Mouse (Mus musculus): ENCODE measurements around the gene Cdkl5. TPM values are rescaled to one million over a fixed set of nuclear protein-coding genes. Genes with fewer than 3 reads are reported as not detected.
A peak's percentile ranks its signal among the peaks of the same experiment; 100 is the strongest.

The Cdkl5 gene
- polyA plus RNA-seq, 1 experiment from 2014 or later = 3.3 TPM

DNA sequence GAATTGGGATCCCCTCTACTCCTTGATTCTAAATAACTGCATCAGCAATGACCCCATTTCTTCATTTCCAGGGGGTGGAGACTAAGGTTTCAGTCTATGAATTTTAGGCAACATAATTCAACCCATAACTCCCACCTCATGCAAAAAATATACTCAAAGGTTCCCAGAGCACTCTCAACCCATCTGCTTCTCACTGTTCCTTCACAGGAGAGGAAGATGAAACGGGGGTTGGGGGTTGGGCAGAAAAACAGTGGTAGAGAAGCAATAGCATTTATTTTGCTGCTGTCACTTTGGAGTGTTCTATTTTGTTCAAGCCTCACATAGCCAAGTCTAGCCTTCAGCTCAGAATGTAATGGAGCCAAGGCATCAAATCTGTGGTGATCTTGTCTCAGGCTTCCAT is 23.7 kb upstream of the Cdkl5 start:
- ATAC-seq (no peak), DNase-seq (ENCODE audit: low spot score) (no peak)

DNA sequence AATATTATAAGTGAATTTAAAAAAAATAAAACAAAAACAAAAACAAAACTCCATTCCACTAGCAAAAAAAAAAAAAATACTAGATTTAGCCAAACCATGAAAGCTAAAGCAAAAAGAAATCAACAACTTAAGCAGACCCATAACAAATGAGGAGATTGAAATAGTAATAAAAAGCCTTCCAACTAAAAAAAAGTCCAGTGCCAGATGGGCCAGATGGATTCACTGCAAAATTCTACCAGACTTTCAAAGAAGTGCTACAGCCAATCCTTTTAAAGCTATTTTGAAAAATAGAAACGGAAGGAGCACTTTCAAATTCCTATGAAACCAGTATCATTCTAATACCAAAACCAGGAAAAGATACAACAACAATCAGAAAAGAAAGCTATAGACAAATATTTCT is 11.8 kb upstream of the Cdkl5 start:
- Histone ChIP-seq H3K27ac (ENCODE audit: low read length) (no peak overlapping the region), H3K27me3 (replicated peaks; ENCODE audit: insufficient read depth, low read length) (no peaks in the 10 kb centered on the region), H3K4me1 (ENCODE audit: insufficient read depth, low read depth, low read length) (no peaks in the 10 kb centered on the region), H3K4me3 (ENCODE audit: low read depth, low read length) (no peak overlapping the region), H3K4me2 (replicated peaks; ENCODE audit: low read depth, low read length) (no peak overlapping the region), H3K36me3 (ENCODE audit: insufficient read depth, low read length) (no peaks in the 10 kb centered on the region), H3K9me3 (ENCODE audit: low read length) (no peaks in the 10 kb centered on the region), H3K9ac (replicated peaks; ENCODE audit: low read depth) (no peak overlapping the region)
- 67% methylated on average over 1 of the region's 1 CpGs for WGBS
- DNase-seq (ENCODE audit: low spot score) (no peak), ATAC-seq (no peak)
- TF ChIP-seq EP300 (IDR thresholded peaks at IDR 0.05) = no peak

More for the DNA sequence above, 23.7 kb upstream of the Cdkl5 start:
- no peak overlapping the region for H3K4me2 ChIP-seq (replicated peaks; ENCODE audit: low read depth, low read length)
- H3K9ac ChIP-seq (replicated peaks; ENCODE audit: low read depth) = no peak overlapping the region
- no peaks in the 10 kb centered on the region for H3K4me1 ChIP-seq (ENCODE audit: insufficient read depth, low read depth, low read length)
- H3K36me3 ChIP-seq (ENCODE audit: insufficient read depth, low read length) = no peaks in the 10 kb centered on the region
- TF ChIP-seq CTCF (IDR thresholded peaks at IDR 0.05) = no peak
- no peak for TF ChIP-seq EP300 (IDR thresholded peaks at IDR 0.05)
- H3K27ac ChIP-seq (ENCODE audit: low read length) = no peak overlapping the region
- H3K4me3 ChIP-seq (ENCODE audit: low read depth, low read length) = no peak overlapping the region
- no peaks in the 10 kb centered on the region for H3K27me3 ChIP-seq (replicated peaks; ENCODE audit: insufficient read depth, low read length)
- WGBS = 38% methylated on average over 1 of the region's 1 CpGs
- H3K9me3 ChIP-seq (ENCODE audit: low read length) = no peaks in the 10 kb centered on the region

- Histone ChIP-seq H3K4me2 (replicated peaks; ENCODE audit: low read depth, low read length) (no peak overlapping the region), H3K36me3 (ENCODE audit: insufficient read depth, low read length) (no peaks in the 10 kb centered on the region), H3K27ac (ENCODE audit: low read length) (no peak overlapping the region), H3K27me3 (replicated peaks; ENCODE audit: insufficient read depth, low read length) (no peaks in the 10 kb centered on the region), H3K9me3 (ENCODE audit: low read length) (no peaks in the 10 kb centered on the region), H3K4me3 (ENCODE audit: low read depth, low read length) (no peak overlapping the region), H3K4me1 (ENCODE audit: insufficient read depth, low read depth, low read length) (no peaks in the 10 kb centered on the region), H3K9ac (replicated peaks; ENCODE audit: low read depth) (no peak overlapping the region)
- WGBS = 15% methylated on average over 5 of the region's 5 CpGs
- DNase-seq (ENCODE audit: low spot score) (no peak), ATAC-seq (no peak)
- TF ChIP-seq CTCF (IDR thresholded peaks at IDR 0.05) (no peak), EP300 (IDR thresholded peaks at IDR 0.05) (no peak)
These were observed 1.5 kb upstream of the Cdkl5 start for GRCm38 (mm10) chrX:160996051-160996450.

- no peaks in the 10 kb centered on the region for H3K27me3 ChIP-seq (replicated peaks; ENCODE audit: insufficient read depth, low read length)
- H3K27ac ChIP-seq (ENCODE audit: low read length) = no peak overlapping the region
- WGBS = 18% methylated on average over 30 of the region's 31 CpGs
- peak overlapping the region; percentile 60 for H3K4me3 ChIP-seq (ENCODE audit: low read depth, low read length)
- no peaks in the 10 kb centered on the region for H3K4me1 ChIP-seq (ENCODE audit: insufficient read depth, low read depth, low read length)
- H3K36me3 ChIP-seq (ENCODE audit: insufficient read depth, low read length) = no peaks in the 10 kb centered on the region
- H3K9me3 ChIP-seq (ENCODE audit: low read length) = no peaks in the 10 kb centered on the region
- peak overlapping the region; percentile 56 for H3K4me2 ChIP-seq (replicated peaks; ENCODE audit: low read depth, low read length)
- H3K9ac ChIP-seq (replicated peaks; ENCODE audit: low read depth) = no peak overlapping the region
- TF ChIP-seq CTCF (IDR thresholded peaks at IDR 0.05) (no peak), EP300 (IDR thresholded peaks at IDR 0.05) (no peak)
- peak; percentile 44 for ATAC-seq
- DNase-seq (ENCODE audit: low spot score) = peak; percentile 55
These were observed 695 bp upstream of the Cdkl5 start for GRCm38 (mm10) chrX:160995131-160995667.

GRCm38 (mm10) chrX:160993749-160994539 is 560 bp downstream of the Cdkl5 start:
- ATAC-seq (0 out of 2 replicates have a peak, but pooled peaks have one; percentile 5), DNase-seq (ENCODE audit: low spot score) (no peak)
- Histone ChIP-seq H3K9ac (replicated peaks; ENCODE audit: low read depth) (0 out of 2 replicates have a peak overlapping the region, but pooled peaks have one; percentile 26), H3K9me3 (ENCODE audit: low read length) (no peaks in the 10 kb centered on the region), H3K4me3 (ENCODE audit: low read depth, low read length) (peak overlapping the region; percentile 60), H3K4me1 (ENCODE audit: insufficient read depth, low read depth, low read length) (no peaks in the 10 kb centered on the region), H3K4me2 (replicated peaks; ENCODE audit: low read depth, low read length) (peak overlapping the region; percentile 70), H3K27me3 (replicated peaks; ENCODE audit: insufficient read depth, low read length) (no peaks in the 10 kb centered on the region), H3K36me3 (ENCODE audit: insufficient read depth, low read length) (no peaks in the 10 kb centered on the region), H3K27ac (ENCODE audit: low read length) (peak overlapping the region; percentile 57; the same call in 1 of the 2 replicates)
- TF ChIP-seq EP300 (IDR thresholded peaks at IDR 0.05) (no peak), CTCF (IDR thresholded peaks at IDR 0.05) (no peak)
- WGBS = 8% methylated on average over 33 of the region's 39 CpGs

GRCm38 (mm10) chrX:160992703-160993102 is 1.8 kb downstream of the Cdkl5 start:
- Histone ChIP-seq H3K9me3 (ENCODE audit: low read length) (no peaks in the 10 kb centered on the region), H3K4me1 (ENCODE audit: insufficient read depth, low read depth, low read length) (no peaks in the 10 kb centered on the region), H3K4me3 (ENCODE audit: low read depth, low read length) (no peak overlapping the region), H3K36me3 (ENCODE audit: insufficient read depth, low read length) (no peaks in the 10 kb centered on the region), H3K4me2 (replicated peaks; ENCODE audit: low read depth, low read length) (no peak overlapping the region), H3K27me3 (replicated peaks; ENCODE audit: insufficient read depth, low read length) (no peaks in the 10 kb centered on the region), H3K9ac (replicated peaks; ENCODE audit: low read depth) (no peak overlapping the region), H3K27ac (ENCODE audit: low read length) (no peak overlapping the region)
- DNase-seq (ENCODE audit: low spot score) = no peak
- no peak for TF ChIP-seq EP300 (IDR thresholded peaks at IDR 0.05)
- TF ChIP-seq CTCF (IDR thresholded peaks at IDR 0.05) = no peak
- 39% methylated on average over 2 of the region's 2 CpGs for WGBS
- ATAC-seq = no peak

Measured in lung, postnatal 0 days (tissue).